Mouse (Mus musculus) ES-Bruce4 (cell line): ENCODE measurements around the gene Hnrnpul1. TPM values are rescaled to one million over a fixed set of nuclear protein-coding genes. Genes with fewer than 3 reads are reported as not detected.
A peak's percentile ranks its signal among the peaks of the same experiment; 100 is the strongest.

Experiments used
- H3K27ac ChIP-seq: 2 replicates; pipeline ENCODE4 v1.5.1; 2012; ENCODE audit warnings: low read length, inconsistent platforms; ENCODE audit not compliant: insufficient read depth
- H3K27me3 ChIP-seq: 2 replicates; pipeline ENCODE4 v1.6.1; 2012; ENCODE audit warnings: mild to moderate bottlenecking, low read length, inconsistent platforms; ENCODE audit not compliant: control insufficient read depth, poor library complexity, insufficient read depth, severe bottlenecking
- H3K36me3 ChIP-seq: 2 replicates; pipeline ENCODE4 v1.6.1; 2012; ENCODE audit warnings: inconsistent platforms, mild to moderate bottlenecking, low read length, moderate library complexity; ENCODE audit not compliant: control insufficient read depth, poor library complexity, insufficient read depth, severe bottlenecking
- H3K4me1 ChIP-seq: one replicate; pipeline ENCODE4 v1.8.1; 2011; ENCODE audit warnings: low read length; ENCODE audit not compliant: control insufficient read depth, insufficient read depth
- H3K4me3 ChIP-seq: 2 replicates; pipeline ENCODE4 v1.5.1; 2011; ENCODE audit warnings: low read depth, mild to moderate bottlenecking, low read length
- H3K9ac ChIP-seq: 2 replicates; pipeline ENCODE4 v1.6.1; 2012; ENCODE audit warnings: low read depth, mild to moderate bottlenecking, inconsistent platforms; ENCODE audit not compliant: poor library complexity, severe bottlenecking
- H3K9me3 ChIP-seq: replicated peaks from 2 replicates; pipeline ENCODE4 v1.6.1; 2012; ENCODE audit warnings: mild to moderate bottlenecking, low read length, inconsistent platforms; ENCODE audit not compliant: control insufficient read depth, poor library complexity, insufficient read depth, severe bottlenecking
- CTCF ChIP-seq: IDR thresholded peaks from one replicate; pipeline ENCODE4 v1.8.1; 2011; ENCODE audit warnings: low read depth, low read length
- EP300 ChIP-seq: IDR thresholded peaks from 2 replicates; pipeline ENCODE4 v1.6.1; 2011; ENCODE audit warnings: low read depth, low read length; ENCODE audit not compliant: insufficient read depth
- POLR2A ChIP-seq: IDR thresholded peaks from one replicate; pipeline ENCODE4 v1.8.1; 2011; ENCODE audit warnings: low read length; ENCODE audit not compliant: insufficient read depth
- polyA plus RNA-seq: library from polyadenylated mRNA; stranded (reverse); fragments of >200 nt; gene quantifications from 2 replicates; pipeline ENCODE4 v1.2.4, GENCODE M21; 2011; ENCODE audit warnings: low read depth; ENCODE audit not compliant: missing spikeins, insufficient read depth, insufficient read length

Hnrnpul1 gene
- polyA plus RNA-seq, 1 experiment, result 155 TPM

DNA sequence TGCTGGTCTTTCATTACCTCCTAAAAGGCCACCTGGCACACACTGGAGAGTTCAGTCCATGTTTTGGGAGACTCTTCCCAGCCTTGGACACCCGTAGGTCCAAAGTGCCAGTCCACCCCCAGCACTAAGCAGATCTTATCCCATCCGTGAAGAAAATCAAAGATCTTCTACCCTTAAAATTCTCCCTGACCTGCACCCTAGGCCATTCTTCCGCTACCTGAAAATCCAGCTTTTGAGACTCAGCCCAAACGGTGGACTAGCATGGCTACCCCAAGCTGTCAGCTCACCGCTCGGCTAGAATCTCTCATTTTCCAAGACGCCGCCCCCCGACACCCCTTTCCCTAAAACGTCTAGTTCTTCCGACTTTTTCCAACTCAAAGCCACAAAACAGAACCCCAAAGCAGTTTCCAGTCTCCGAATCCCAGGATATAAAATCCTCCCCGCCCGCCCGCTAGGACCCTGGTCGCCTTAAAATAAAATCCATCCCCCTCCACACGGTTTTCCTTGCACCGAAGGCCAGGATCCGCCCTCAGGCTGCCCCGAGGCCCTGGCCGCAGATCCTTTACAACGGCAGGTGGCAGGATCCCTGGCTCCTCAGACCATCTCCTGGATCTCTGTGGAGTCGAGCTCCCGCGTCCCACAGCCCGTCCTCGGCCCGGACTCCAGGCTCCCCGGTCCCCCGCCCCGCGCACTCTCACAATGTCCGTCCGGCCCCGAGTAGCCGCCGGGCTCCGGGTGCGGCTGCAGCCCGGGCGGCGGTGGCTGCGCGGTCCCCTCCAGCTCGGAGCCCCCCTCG is 716 bp downstream of the Hnrnpul1 start:
- Histone ChIP-seq H3K27me3 (no peaks in the 10 kb centered on the region), H3K9ac (peak overlapping the region; percentile 99), H3K9me3 (no peaks in the 10 kb centered on the region), H3K27ac (peak overlapping the region; percentile 33; the same call in 1 of the 2 replicates), H3K4me3 (peak overlapping the region; percentile 87), H3K36me3 (peaks cover 26% of the 10 kb centered on the region), H3K4me1 (no peaks in the 10 kb centered on the region)
- no peak for TF ChIP-seq CTCF
- no peak for TF ChIP-seq POLR2A
- no peak for TF ChIP-seq EP300

DNA sequence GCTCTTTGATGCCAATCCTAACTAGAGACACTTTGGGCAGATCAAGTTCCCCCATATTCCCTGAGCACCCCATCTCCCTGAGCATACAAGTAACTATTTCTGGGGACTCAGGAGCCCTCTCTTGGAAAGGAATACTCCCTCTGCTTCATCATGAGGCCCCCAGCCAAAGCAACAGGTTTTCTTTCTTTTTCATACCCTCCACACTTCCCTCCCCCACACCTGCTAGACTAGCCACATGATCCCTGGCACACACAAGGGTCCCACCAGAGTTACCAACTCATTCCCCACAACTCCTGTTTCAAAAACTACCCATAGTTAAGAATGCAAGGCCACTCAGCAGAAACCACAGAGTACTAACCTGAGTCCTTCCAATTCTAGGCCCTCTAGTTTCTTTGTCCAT is 1.5 kb downstream of the Hnrnpul1 start:
- Histone ChIP-seq H3K9me3 (no peaks in the 10 kb centered on the region), H3K4me1 (no peaks in the 10 kb centered on the region), H3K36me3 (peaks cover 33% of the 10 kb centered on the region), H3K9ac (peak overlapping the region; percentile 99), H3K27ac (no peak overlapping the region), H3K4me3 (peak overlapping the region; percentile 87), H3K27me3 (no peaks in the 10 kb centered on the region)
- TF ChIP-seq POLR2A (no peak), EP300 (no peak), CTCF (no peak)

DNA sequence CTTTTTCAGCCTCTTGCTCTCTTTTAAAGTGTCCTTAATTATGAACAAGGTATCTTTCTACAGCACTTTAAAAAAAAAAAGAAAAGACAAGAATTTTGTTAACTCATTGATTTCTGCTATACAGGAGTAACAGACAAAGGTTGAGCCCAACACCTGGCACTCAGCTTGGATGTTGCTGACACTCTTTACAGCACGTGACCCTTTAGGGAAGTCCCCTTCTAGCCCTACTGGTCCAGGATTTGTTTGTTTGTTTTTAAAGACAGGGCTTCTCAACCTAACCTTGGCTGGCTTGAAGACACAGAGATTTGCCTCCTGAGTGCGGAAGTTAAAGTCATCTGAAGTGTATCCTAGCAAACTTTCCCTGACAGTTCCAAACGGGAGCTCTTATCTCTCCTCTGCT is 7.7 kb downstream of the Hnrnpul1 start:
- Histone ChIP-seq H3K4me1 (no peaks in the 10 kb centered on the region), H3K27me3 (no peaks in the 10 kb centered on the region), H3K27ac (no peak overlapping the region), H3K9me3 (no peaks in the 10 kb centered on the region), H3K4me3 (no peak overlapping the region), H3K36me3 (peaks cover 88% of the 10 kb centered on the region), H3K9ac (no peak overlapping the region)
- no peak for TF ChIP-seq EP300
- TF ChIP-seq POLR2A, result no peak
- no peak for TF ChIP-seq CTCF

DNA sequence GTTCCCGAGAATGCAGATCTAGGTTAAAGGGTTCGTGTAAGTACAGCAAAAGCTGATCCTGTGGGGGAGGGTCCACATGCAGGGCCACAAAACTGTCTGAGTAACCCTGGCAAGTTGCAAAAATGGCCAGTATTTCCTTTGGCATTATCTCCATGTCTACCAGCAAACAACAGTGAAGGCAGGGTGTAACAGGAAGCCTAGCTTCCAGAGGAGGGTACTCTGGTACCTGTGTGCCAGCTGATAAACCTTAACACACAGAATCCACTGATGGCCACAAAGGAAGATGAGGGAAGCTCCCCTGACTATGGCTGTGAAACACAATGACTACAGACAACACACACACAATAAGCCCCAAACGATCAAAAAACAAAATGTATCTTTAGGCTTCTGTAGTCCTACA is 16.3 kb downstream of the Hnrnpul1 start:
- no peak overlapping the region for H3K27ac ChIP-seq
- no peak overlapping the region for H3K4me3 ChIP-seq
- TF ChIP-seq POLR2A, result no peak
- no peak for TF ChIP-seq EP300
- no peak for TF ChIP-seq CTCF
- no peaks in the 10 kb centered on the region for H3K27me3 ChIP-seq
- peaks cover 85% of the 10 kb centered on the region for H3K36me3 ChIP-seq
- no peaks in the 10 kb centered on the region for H3K4me1 ChIP-seq
- no peaks in the 10 kb centered on the region for H3K9me3 ChIP-seq
- no peak overlapping the region for H3K9ac ChIP-seq

DNA sequence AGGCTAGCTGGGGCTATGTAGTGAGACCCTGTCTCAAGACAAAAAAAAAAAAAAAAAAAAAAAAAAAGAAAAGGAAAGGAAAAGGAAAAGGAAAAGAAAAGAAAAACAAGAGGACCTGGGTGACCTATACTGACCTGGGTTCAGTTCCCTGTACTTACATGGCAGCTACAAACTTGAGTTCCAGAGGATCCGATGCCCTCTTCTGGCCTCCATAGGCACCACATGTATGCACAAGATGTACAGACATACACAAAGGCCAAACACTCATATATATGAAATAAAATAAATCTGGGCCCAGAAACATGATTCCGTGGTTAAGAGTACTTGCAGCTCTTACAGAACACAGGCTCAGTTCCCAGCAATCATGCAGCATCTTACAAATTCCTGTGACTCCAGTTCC is 17.6 kb downstream of the Hnrnpul1 start:
- no peak overlapping the region for H3K9ac ChIP-seq
- H3K36me3 ChIP-seq, result peaks cover 86% of the 10 kb centered on the region
- H3K9me3 ChIP-seq, result no peaks in the 10 kb centered on the region
- no peak overlapping the region for H3K4me3 ChIP-seq
- H3K27me3 ChIP-seq, result no peaks in the 10 kb centered on the region
- H3K4me1 ChIP-seq, result no peaks in the 10 kb centered on the region
- no peak for TF ChIP-seq EP300
- peak; percentile 28 for TF ChIP-seq CTCF
- H3K27ac ChIP-seq, result no peak overlapping the region

DNA sequence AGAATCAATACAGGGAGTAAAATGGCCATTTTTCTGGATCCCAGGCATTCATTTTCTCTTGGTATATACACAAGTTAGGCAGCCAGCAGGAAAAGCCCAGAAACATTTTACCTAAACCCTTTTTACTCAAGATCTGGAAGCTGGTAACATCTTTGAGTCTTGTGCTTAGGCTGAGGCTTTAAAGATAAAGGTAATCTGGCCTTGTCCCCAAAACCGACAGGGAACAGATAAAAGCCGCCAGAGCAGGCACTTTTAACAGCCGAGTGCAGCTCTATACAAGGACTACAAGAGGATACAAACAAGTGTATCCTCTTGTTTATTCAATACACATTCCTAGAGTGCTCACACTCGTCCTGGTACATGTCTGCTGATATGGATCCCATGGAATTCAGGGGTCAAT is 19.6 kb downstream of the Hnrnpul1 start:
- TF ChIP-seq EP300 (no peak), POLR2A (no peak), CTCF (no peak)
- no peak overlapping the region for H3K4me3 ChIP-seq
- H3K9ac ChIP-seq, result no peak overlapping the region
- no peak overlapping the region for H3K27ac ChIP-seq
- no peaks in the 10 kb centered on the region for H3K27me3 ChIP-seq
- H3K36me3 ChIP-seq, result peaks cover 86% of the 10 kb centered on the region
- no peaks in the 10 kb centered on the region for H3K4me1 ChIP-seq
- no peaks in the 10 kb centered on the region for H3K9me3 ChIP-seq
